Mouse (Mus musculus) lung, postnatal 0 days (tissue): ENCODE measurements at regions not wholly inside any gene's neighbourhood (a gene's known extent, or its start where the extent isn't known, plus 50 kb on each side); places are given as distances from the start of the nearest gene placed in this dataset.
A peak's percentile ranks its signal among the peaks of the same experiment; 100 is the strongest.

Source experiments
- ATAC-seq: fragments of 200-750 bp; cut with Nextera tagmentation; 2 replicates; pipeline ENCODE4 v1.8.0; 2017; ENCODE audit warnings: moderate library complexity
- DNase-seq: peaks from one replicate; pipeline ENCODE4 v3.0.0-alpha.2; 2016; ENCODE audit warnings: low spot score
- H3K27ac ChIP-seq: fragments of 300-500 bp; sonication (generic); 2 replicates; pipeline ENCODE4 v1.5.1; 2014; ENCODE audit warnings: antibody characterized with exemption, mild to moderate bottlenecking, low read length, mixed read lengths
- H3K27me3 ChIP-seq: fragments of 300-500 bp; sonication (generic); replicated peaks from 2 replicates; pipeline ENCODE4 v1.6.1; 2014; ENCODE audit warnings: low read length, mixed read lengths; ENCODE audit not compliant: insufficient read depth
- H3K36me3 ChIP-seq: fragments of 300-500 bp; sonication (generic); 2 replicates; pipeline ENCODE4 v1.6.1; 2014; ENCODE audit warnings: low read length, mixed read lengths; ENCODE audit not compliant: insufficient read depth
- H3K4me1 ChIP-seq: fragments of 300-500 bp; sonication (generic); 2 replicates; pipeline ENCODE4 v1.6.1; 2014; ENCODE audit warnings: antibody characterized with exemption, low read depth, low read length, mixed read lengths; ENCODE audit not compliant: insufficient read depth
- H3K4me2 ChIP-seq: fragments of 300-500 bp; sonication (generic); replicated peaks from 2 replicates; pipeline ENCODE4 v1.6.1; 2014; ENCODE audit warnings: low read depth, mild to moderate bottlenecking, low read length, moderate library complexity, mixed read lengths
- H3K4me3 ChIP-seq: fragments of 300-500 bp; sonication (generic); 2 replicates; pipeline ENCODE4 v1.5.1; 2014; ENCODE audit warnings: low read depth, low read length
- H3K9ac ChIP-seq: fragments of 300-500 bp; sonication (generic); replicated peaks from 2 replicates; pipeline ENCODE4 v1.6.1; 2014; ENCODE audit warnings: low read depth, mild to moderate bottlenecking
- H3K9me3 ChIP-seq: fragments of 300-500 bp; sonication (generic); 2 replicates; pipeline ENCODE4 v1.6.1; 2016; ENCODE audit warnings: low read length, mixed read lengths
- CTCF ChIP-seq: IDR thresholded peaks from 2 replicates; pipeline ENCODE4 v1.5.1; 2016; ENCODE audit warnings: antibody characterized with exemption, mild to moderate bottlenecking
- EP300 ChIP-seq: IDR thresholded peaks from 2 replicates; pipeline ENCODE4 v1.6.1; 2016; ENCODE audit warnings: antibody characterized with exemption, mild to moderate bottlenecking, control low read depth
- WGBS: fragments of 180-500 bp; shearing (Covaris S2); extraction: QIAGEN DNeasy Blood & Tissue Kit; methylation state at CpG from one replicate; pipeline ENCODE4 v1.1.7; 2014; 5-methylcytosine and 5-hydroxymethylcytosine counted together

- Histone ChIP-seq H3K4me1 (no peaks in the 10 kb centered on the region), H3K4me3 (no peak overlapping the region), H3K27me3 (no peaks in the 10 kb centered on the region), H3K4me2 (no peak overlapping the region), H3K36me3 (no peaks in the 10 kb centered on the region), H3K27ac (no peak overlapping the region), H3K9me3 (no peaks in the 10 kb centered on the region), H3K9ac (no peak overlapping the region)
- TF ChIP-seq CTCF (no peak), EP300 (no peak)
- ATAC-seq: no peak
- 59% methylated on average over 5 of the region's 5 CpGs for WGBS
- DNase-seq: no peak
Measured at GRCm38 (mm10) chr3:140988247-140988646, 223.9 kb downstream of the Pdha2 start.

DNA sequence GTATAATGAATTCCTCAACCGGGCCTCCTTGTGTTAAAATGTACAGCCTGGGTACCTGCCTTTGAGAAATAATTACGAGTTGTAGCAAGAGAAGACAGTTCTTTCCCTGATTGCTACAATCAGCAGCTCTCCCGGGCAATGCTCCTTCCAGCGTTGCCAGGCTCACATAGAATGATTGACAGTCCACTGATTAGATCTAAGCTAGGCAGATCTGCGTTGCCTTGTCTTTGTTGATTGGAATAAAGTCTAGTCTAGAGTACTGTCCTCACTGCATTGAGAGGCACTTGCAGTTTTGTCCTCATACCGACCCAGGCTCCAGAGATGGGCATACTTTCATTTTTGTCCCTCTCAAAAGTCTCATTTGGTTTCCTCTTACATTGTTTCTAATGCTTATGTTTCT lies 238.6 kb downstream of the Pdha2 start:
- ATAC-seq (no peak), DNase-seq (no peak)
- 46% methylated on average over 6 of the region's 6 CpGs for WGBS
- H3K9me3 ChIP-seq: no peaks in the 10 kb centered on the region
- no peak overlapping the region for H3K9ac ChIP-seq
- H3K4me2 ChIP-seq: no peak overlapping the region
- H3K4me1 ChIP-seq: no peaks in the 10 kb centered on the region
- H3K27ac ChIP-seq: no peak overlapping the region
- no peak for TF ChIP-seq EP300
- no peak for TF ChIP-seq CTCF
- H3K27me3 ChIP-seq: no peaks in the 10 kb centered on the region
- H3K4me3 ChIP-seq: no peak overlapping the region
- no peaks in the 10 kb centered on the region for H3K36me3 ChIP-seq

GRCm38 (mm10) chr3:140969892-140970880 lies 242.0 kb downstream of the Pdha2 start:
- 74% methylated on average over 3 of the region's 3 CpGs for WGBS
- Histone ChIP-seq H3K36me3 (no peaks in the 10 kb centered on the region), H3K4me3 (no peak overlapping the region), H3K4me1 (no peaks in the 10 kb centered on the region), H3K9ac (no peak overlapping the region), H3K4me2 (no peak overlapping the region), H3K27ac (no peak overlapping the region), H3K27me3 (no peaks in the 10 kb centered on the region), H3K9me3 (no peaks in the 10 kb centered on the region)
- ATAC-seq (no peak), DNase-seq (no peak)
- TF ChIP-seq CTCF: no peak
- no peak for TF ChIP-seq EP300

- TF ChIP-seq EP300 (no peak), CTCF (no peak)
- H3K9ac ChIP-seq: no peak overlapping the region
- 67% methylated on average over 3 of the region's 3 CpGs for WGBS
- H3K4me2 ChIP-seq: no peak overlapping the region
- H3K27me3 ChIP-seq: no peaks in the 10 kb centered on the region
- H3K4me1 ChIP-seq: no peaks in the 10 kb centered on the region
- H3K27ac ChIP-seq: no peak overlapping the region
- ATAC-seq (no peak), DNase-seq (no peak)
- no peak overlapping the region for H3K4me3 ChIP-seq
- no peaks in the 10 kb centered on the region for H3K9me3 ChIP-seq
- no peaks in the 10 kb centered on the region for H3K36me3 ChIP-seq
Measured at GRCm38 (mm10) chr3:140968556-140968955, 243.6 kb downstream of the Pdha2 start.

DNA sequence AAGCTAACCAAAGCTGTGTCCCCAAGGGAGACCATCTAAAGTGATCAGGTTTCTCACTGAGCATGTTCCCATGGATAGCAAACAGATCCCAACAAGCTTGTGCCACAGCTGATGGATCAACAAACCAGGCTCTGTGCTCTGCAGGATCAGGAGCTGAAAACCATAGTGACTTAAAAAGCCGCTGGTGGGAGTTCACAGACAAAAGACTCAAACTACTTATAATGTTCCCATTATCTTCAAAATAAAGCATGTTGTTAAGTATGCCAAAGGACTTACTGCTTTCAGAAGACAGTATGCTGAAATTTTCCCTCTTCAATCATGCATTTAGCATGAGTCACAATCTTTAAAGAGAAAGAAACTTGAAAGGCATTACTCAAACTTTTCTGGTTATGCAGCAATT lies 254.5 kb downstream of the Pdha2 start:
- no peak overlapping the region for H3K4me3 ChIP-seq
- 58% methylated on average over 1 of the region's 1 CpGs for WGBS
- H3K4me1 ChIP-seq: no peaks in the 10 kb centered on the region
- H3K9ac ChIP-seq: no peak overlapping the region
- H3K36me3 ChIP-seq: no peaks in the 10 kb centered on the region
- no peaks in the 10 kb centered on the region for H3K27me3 ChIP-seq
- no peak overlapping the region for H3K4me2 ChIP-seq
- DNase-seq (peak; percentile 65), ATAC-seq (no peak)
- no peak for TF ChIP-seq EP300
- TF ChIP-seq CTCF: no peak
- no peaks in the 10 kb centered on the region for H3K9me3 ChIP-seq
- H3K27ac ChIP-seq: no peak overlapping the region

GRCm38 (mm10) chr3:140952111-140952800 lies 259.9 kb downstream of the Pdha2 start:
- Histone ChIP-seq H3K9me3 (no peaks in the 10 kb centered on the region), H3K4me1 (no peaks in the 10 kb centered on the region), H3K4me2 (no peak overlapping the region), H3K27me3 (no peaks in the 10 kb centered on the region), H3K4me3 (no peak overlapping the region), H3K36me3 (no peaks in the 10 kb centered on the region), H3K9ac (no peak overlapping the region), H3K27ac (no peak overlapping the region)
- 63% methylated on average over 3 of the region's 3 CpGs for WGBS
- DNase-seq (no peak), ATAC-seq (no peak)
- TF ChIP-seq CTCF (no peak), EP300 (no peak)
